Mouse (Mus musculus) intestine, embryonic 16.5 days (tissue): ENCODE measurements around the gene Gm44965. TPM values are rescaled to one million over a fixed set of nuclear protein-coding genes. Genes with fewer than 3 reads are reported as not detected.

ENCODE experiments used
- ATAC-seq: fragments of 200-750 bp; cut with Nextera tagmentation; 2 replicates; pipeline ENCODE4 v1.8.0; 2017; ENCODE audit warnings: moderate TSS enrichment, moderate library complexity
- H3K27ac ChIP-seq: fragments of 300-500 bp; sonication (generic); 2 replicates; pipeline ENCODE4 v1.5.1; 2014; ENCODE audit warnings: mild to moderate bottlenecking, low read length
- H3K27me3 ChIP-seq: fragments of 300-500 bp; sonication (generic); replicated peaks from 2 replicates; pipeline ENCODE4 v1.6.1; 2014; ENCODE audit warnings: low read length, control low read depth, mixed read lengths; ENCODE audit not compliant: control insufficient read depth, insufficient read depth
- H3K36me3 ChIP-seq: fragments of 300-500 bp; sonication (generic); 2 replicates; pipeline ENCODE4 v1.6.1; 2014; ENCODE audit warnings: low read length, control low read depth; ENCODE audit not compliant: control insufficient read depth, insufficient read depth
- H3K4me1 ChIP-seq: fragments of 300-500 bp; sonication (generic); 2 replicates; pipeline ENCODE4 v1.6.1; 2014; ENCODE audit warnings: low read length, control low read depth, mixed read lengths; ENCODE audit not compliant: control insufficient read depth, insufficient read depth
- H3K4me2 ChIP-seq: fragments of 300-500 bp; sonication (generic); 2 replicates; pipeline ENCODE4 v1.6.1; 2014; ENCODE audit warnings: low read depth, low read length, control low read depth
- H3K4me3 ChIP-seq: fragments of 300-500 bp; sonication (generic); 2 replicates; pipeline ENCODE4 v1.5.1; 2014; ENCODE audit warnings: mild to moderate bottlenecking, low read length
- H3K9ac ChIP-seq: fragments of 300-500 bp; sonication (generic); 2 replicates; pipeline ENCODE4 v1.6.1; 2014; ENCODE audit warnings: low read depth, low read length
- H3K9me3 ChIP-seq: fragments of 300-500 bp; sonication (generic); 2 replicates; pipeline ENCODE4 v1.6.1; 2016; ENCODE audit warnings: low read length, control low read depth; ENCODE audit not compliant: control insufficient read depth
- WGBS: fragments of 180-500 bp; shearing (Covaris S2); extraction: QIAGEN DNeasy Blood & Tissue Kit; methylation state at CpG from one replicate; pipeline ENCODE4 v1.1.7; 2014; 5-methylcytosine and 5-hydroxymethylcytosine counted together
- polyA plus RNA-seq: library from polyadenylated mRNA; unstranded; fragments of >200 nt; fragmentation: Nextera tagmentation; extraction: Ambion mirVana; gene quantifications from 2 replicates; pipeline ENCODE4 v1.2.1, GENCODE M21; 2015

The Gm44965 gene
- polyA plus RNA-seq, 1 experiment from 2014 or later, result not detected

DNA sequence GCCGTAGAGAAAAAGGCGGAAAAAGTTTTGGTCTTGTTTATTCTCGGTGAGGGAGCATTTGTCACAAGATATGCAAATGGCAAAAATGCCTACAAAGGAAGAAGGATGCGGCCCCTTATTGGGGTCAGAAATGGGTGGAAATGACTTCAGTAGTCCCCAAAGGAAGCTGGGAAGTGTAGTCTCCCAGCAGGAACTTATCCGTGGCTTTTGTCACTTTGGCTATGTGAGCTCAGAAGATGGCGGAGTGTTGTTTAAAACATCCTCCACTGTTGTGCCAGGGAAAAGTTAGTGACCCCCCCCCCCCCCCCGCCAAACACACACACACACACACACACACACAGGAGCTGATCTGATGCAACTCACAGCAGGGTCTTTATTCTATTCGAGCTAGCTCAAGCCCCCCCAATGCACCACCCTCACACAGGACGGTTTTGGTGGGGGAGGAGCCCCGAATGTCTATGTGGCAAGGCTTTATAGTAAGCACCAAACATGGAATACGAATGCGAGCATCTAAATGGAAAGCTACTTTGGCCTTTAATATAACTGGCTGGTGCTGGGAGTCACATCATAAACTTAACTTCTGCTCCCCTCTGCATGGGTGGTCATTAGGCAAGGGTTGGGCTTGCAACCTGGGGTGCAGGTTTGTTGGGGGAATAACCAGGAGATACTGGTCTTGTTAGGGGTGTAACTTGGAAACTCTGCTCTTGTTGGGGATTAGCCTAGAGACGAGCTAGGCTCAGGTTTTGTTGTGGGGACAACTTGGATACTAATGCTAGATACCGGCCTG, 38.4 kb upstream of the Gm44965 start:
- 29% methylated on average over 13 of the region's 14 CpGs for WGBS
- H3K4me2 ChIP-seq, result peak overlapping the region; percentile 77
- H3K9ac ChIP-seq, result peak overlapping the region; percentile 69
- H3K9me3 ChIP-seq, result no peaks in the 10 kb centered on the region
- H3K36me3 ChIP-seq, result no peaks in the 10 kb centered on the region
- H3K27me3 ChIP-seq, result no peaks in the 10 kb centered on the region
- peak; percentile 82 for ATAC-seq
- H3K4me3 ChIP-seq, result peak overlapping the region; percentile 55
- H3K4me1 ChIP-seq, result peaks cover 6% of the 10 kb centered on the region; the same call in 1 of the 2 replicates
- H3K27ac ChIP-seq, result peak overlapping the region; percentile 92

DNA sequence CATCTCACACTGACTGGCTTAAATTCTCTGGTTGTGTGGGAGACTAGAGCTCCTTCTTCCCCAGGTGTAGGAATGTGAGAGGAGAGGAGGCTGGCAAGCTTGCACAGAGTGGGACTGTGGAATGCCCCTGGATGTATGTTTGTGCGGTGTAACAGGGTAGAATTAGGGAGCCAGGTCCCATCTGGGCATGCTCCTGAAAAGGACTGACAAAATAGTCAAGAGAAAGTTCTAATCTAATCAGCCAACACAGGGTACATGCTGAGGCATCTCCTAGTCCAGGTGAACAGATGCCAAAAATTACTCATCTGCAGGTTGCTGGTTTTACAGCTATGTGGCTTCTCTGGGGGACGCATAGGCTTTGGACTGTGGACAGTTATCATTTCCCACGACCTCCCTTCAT, 37.8 kb upstream of the Gm44965 start:
- no peak for ATAC-seq
- Histone ChIP-seq H3K27me3 (no peaks in the 10 kb centered on the region), H3K36me3 (no peaks in the 10 kb centered on the region), H3K9ac (no peak overlapping the region), H3K9me3 (no peaks in the 10 kb centered on the region), H3K4me3 (no peak overlapping the region), H3K27ac (peak overlapping the region; percentile 92; the same call in 1 of the 2 replicates), H3K4me2 (no peak overlapping the region), H3K4me1 (peaks cover 6% of the 10 kb centered on the region; the same call in 1 of the 2 replicates)
- whole genome bisulfite sequencing, result 87% methylated on average over 3 of the region's 3 CpGs

DNA sequence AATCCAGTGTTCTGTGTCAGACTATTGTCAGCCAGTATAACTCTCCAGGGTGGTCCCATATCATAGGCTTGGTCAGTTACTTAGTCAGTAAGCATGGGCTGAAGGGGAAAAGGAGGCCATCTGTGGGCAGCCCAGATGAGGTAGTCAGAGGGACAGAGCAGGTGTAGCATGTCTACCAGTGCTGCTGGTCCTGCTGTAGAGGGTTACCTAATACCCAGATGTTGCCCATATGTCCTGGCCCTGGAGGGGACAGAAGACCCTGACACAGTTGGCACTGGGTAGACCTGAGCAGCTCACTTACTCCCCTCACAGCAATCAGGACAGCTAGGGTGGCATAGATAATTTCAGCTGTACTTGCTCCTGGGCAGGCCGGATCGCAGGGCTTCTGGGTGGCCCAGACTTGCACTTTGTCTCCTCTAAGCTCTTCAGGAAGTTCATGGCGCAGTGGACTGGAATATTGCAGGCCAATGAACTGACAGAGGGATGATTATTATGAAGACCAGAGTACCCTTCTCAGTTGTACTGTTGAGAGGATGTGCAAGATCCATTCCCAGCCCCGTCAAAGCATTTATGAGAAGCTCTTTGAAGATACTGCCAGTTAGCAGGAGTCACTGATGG, 27.9 kb upstream of the Gm44965 start:
- Histone ChIP-seq H3K4me2 (no peak overlapping the region), H3K9me3 (no peaks in the 10 kb centered on the region), H3K36me3 (no peaks in the 10 kb centered on the region; the same call in 1 of the 2 replicates), H3K4me3 (no peak overlapping the region), H3K9ac (no peak overlapping the region), H3K27me3 (no peaks in the 10 kb centered on the region), H3K27ac (no peak overlapping the region), H3K4me1 (peaks cover 15% of the 10 kb centered on the region)
- ATAC-seq, result peak; percentile 12; the same call in 1 of the 2 replicates
- WGBS, result 72% methylated on average over 4 of the region's 4 CpGs

DNA sequence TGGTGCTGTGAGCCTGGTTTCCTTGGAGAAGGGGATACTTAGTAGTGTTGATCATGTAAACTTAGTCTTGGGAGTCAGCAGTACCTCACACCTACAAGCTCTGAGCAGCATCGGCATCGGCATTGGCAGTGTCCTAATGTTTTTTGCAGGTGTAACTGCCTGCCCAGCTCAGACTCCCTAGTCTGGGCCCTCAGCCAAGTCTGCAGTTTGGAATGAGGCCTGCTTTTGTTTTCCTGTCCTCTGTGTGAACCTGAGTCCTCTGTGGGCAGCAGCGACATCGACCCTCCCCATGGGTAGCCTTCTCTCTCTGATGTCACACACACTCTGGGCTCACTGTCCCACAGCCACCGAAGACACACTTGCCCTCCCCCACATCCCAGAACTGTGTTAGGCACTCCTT, 27.4 kb upstream of the Gm44965 start:
- Histone ChIP-seq H3K9me3 (no peaks in the 10 kb centered on the region), H3K27me3 (no peaks in the 10 kb centered on the region), H3K36me3 (no peaks in the 10 kb centered on the region; the same call in 1 of the 2 replicates), H3K9ac (no peak overlapping the region), H3K4me1 (peaks cover 15% of the 10 kb centered on the region), H3K27ac (no peak overlapping the region), H3K4me2 (no peak overlapping the region), H3K4me3 (no peak overlapping the region)
- WGBS, result 45% methylated on average over 5 of the region's 5 CpGs
- peak; percentile 47 for ATAC-seq

DNA sequence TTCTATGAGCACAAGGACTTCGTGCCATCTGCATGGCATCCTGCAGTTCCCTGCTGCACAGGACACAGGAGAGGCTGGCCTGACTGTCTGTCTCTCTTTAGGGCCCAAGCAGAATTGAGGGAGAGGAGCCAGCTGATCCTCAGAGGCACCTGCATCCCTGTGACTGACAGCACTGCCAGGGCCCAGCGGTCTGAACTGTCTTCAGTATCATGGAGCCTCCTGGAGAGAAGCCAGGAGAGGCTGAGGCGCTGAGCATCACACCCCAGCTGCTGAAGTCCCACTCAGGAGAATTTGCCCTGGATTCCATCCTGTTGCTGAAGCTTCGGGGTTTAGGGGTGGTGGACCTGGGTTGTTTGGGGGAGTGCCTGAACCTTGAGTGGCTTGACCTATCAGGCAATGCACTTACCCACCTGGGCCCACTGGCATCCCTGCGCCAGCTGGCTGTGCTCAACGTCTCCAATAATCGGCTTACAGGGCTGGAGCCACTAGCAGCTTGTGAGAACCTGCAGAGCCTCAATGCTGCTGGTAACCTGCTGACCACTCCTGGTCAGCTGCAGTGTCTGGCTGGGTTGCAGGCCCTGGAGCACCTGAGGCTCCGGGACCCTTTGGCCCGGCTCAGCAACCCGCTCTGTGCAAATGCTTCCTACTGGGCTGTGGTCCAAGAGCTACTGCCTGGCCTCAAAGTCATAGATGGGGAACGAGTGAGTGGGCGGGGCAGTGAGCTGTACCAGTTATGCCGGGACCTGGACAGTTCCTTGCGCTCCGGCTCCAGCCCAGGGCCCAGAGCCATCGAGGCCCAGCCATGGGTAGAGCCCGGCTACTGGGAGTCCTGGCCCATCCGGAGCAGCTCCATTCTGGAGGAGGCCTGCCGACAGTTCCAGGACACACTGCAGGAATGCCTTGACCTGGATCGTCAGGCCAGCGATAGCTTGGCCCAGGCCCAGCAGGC, 25.4 kb upstream of the Gm44965 start:
- H3K27me3 ChIP-seq, result no peaks in the 10 kb centered on the region
- WGBS, result 65% methylated on average over 21 of the region's 21 CpGs
- H3K4me1 ChIP-seq, result peaks cover 20% of the 10 kb centered on the region
- H3K4me3 ChIP-seq, result no peak overlapping the region
- ATAC-seq, result peak; percentile 36; the same call in 1 of the 2 replicates
- H3K36me3 ChIP-seq, result no peaks in the 10 kb centered on the region; the same call in 1 of the 2 replicates
- no peaks in the 10 kb centered on the region for H3K9me3 ChIP-seq
- no peak overlapping the region for H3K9ac ChIP-seq
- H3K4me2 ChIP-seq, result no peak overlapping the region
- H3K27ac ChIP-seq, result peak overlapping the region; percentile 60; the same call in 1 of the 2 replicates

DNA sequence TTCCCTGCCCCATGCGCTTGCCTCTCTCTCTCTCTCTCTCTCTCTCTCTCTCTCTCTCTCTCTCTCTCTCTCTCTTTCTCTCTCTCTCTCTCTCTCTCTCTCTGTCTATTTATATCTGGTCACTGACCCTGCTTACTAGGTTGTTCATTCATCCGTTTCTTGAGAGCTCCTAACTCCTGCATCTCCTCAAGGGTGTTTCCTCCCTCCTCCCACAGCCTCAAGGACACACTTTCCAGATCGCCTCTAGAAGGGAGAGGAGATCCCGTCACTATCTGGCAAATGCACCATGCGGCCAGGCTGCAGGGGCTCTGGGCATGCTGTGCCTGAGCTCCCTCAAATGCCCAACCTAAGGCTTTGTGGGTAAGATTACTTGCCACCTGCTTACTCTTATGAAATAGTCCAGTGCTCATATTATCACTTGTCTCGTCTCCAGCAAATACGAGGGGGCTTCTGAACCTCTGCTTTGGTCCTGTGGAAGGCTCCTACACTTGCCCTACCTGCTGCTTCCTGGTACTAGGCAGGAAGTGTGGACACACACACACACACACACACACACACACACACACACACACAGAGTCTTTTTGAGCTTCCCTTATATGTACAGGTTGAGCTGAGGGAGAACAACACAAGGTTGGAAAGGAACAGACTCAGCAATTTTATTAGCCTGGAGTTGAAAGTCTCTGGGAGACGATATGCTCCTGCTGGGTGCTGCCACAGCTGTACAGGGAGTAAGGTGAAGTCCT, 24.5 kb upstream of the Gm44965 start:
- H3K4me2 ChIP-seq, result no peak overlapping the region

DNA sequence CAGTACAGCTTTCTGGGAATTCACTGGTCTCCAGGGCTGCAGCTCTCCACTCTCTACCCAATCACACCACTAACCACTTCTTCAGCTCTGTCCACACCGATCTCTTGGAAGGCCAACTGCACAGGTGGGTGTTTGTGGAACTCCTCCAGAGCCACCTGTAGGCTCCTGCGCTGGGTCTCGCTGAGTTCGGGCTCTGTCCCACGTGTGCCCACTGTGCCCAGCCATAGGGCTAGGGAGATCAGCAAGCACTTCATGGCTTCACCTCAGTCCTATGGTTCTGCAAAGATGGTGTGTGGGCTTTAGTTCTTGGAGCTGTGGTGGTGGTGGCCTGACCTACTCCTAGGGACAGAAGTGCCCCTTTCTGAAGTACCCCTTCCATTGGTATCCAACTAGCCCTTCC, 21.7 kb upstream of the Gm44965 start:
- Histone ChIP-seq H3K9me3 (no peaks in the 10 kb centered on the region), H3K27ac (peak overlapping the region; percentile 69), H3K9ac (peak overlapping the region; percentile 36; the same call in 1 of the 2 replicates), H3K4me2 (peak overlapping the region; percentile 45), H3K4me1 (peaks cover 15% of the 10 kb centered on the region), H3K4me3 (peak overlapping the region; percentile 30), H3K27me3 (no peaks in the 10 kb centered on the region), H3K36me3 (no peaks in the 10 kb centered on the region)
- WGBS, result 90% methylated on average over 5 of the region's 5 CpGs
- ATAC-seq, result no peak

More for the DNA sequence above, 24.5 kb upstream of the Gm44965 start:
- H3K4me1 ChIP-seq, result peaks cover 21% of the 10 kb centered on the region
- peak overlapping the region; percentile 60 for H3K27ac ChIP-seq
- no peak overlapping the region for H3K4me3 ChIP-seq
- H3K9me3 ChIP-seq, result no peaks in the 10 kb centered on the region
- H3K27me3 ChIP-seq, result no peaks in the 10 kb centered on the region
- no peak overlapping the region for H3K9ac ChIP-seq
- 66% methylated on average over 8 of the region's 8 CpGs for WGBS
- no peak for ATAC-seq
- H3K36me3 ChIP-seq, result no peaks in the 10 kb centered on the region; the same call in 1 of the 2 replicates

DNA sequence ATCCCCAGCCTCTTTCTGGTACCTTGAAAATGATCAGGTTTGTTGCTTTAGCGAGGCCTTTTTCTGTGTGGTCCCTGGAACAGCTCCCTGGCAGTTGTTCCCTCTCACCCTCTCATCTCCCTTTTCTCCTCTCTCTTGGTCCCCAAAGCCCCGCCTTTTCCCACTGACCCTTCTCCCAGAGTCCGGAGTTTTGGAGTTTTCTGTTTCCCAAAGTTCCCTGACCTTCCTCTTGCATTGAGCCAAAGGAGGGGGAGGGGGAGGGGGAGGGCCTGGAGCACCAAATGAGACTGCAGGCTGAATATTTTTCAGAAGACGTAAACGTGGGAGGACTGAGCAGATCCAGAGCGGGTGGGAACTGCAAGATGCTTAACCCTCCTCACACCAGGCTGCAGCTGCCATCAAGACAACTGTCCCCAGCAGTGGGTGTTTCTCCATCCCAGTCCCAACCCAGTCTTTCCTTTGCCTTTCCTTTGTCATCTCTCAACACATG, 21.1 kb upstream of the Gm44965 start, which contains the start of gene Rarres2:
TSS of gene Rarres2 (minus strand) at position 218 of the 490 bp plus-strand sequence.
- no peaks in the 10 kb centered on the region for H3K9me3 ChIP-seq
- peak within 1 kb of the TSS; percentile 30 for H3K4me3 ChIP-seq
- ATAC-seq, result peak; percentile 78
- H3K4me2 ChIP-seq, result peak within 1 kb of the TSS; percentile 45
- H3K27ac ChIP-seq, result peak within 1 kb of the TSS; percentile 69
- 20% methylated on average over 6 of the region's 6 CpGs for WGBS
- no peaks in the 10 kb centered on the region for H3K27me3 ChIP-seq
- H3K9ac ChIP-seq, result peak within 1 kb of the TSS; percentile 36; the same call in 1 of the 2 replicates
- no peaks in the 10 kb centered on the region for H3K36me3 ChIP-seq
- peaks cover 15% of the 10 kb centered on the region for H3K4me1 ChIP-seq
